Mouse (Mus musculus): Measurements from ENCODE around the gene Cdc16. TPM values are rescaled to one million over a fixed set of nuclear protein-coding genes. Genes with fewer than 3 reads are reported as not detected.

Gene Cdc16
- polyA plus RNA-seq, 1 experiment from 2014 or later = 102 TPM

DNA sequence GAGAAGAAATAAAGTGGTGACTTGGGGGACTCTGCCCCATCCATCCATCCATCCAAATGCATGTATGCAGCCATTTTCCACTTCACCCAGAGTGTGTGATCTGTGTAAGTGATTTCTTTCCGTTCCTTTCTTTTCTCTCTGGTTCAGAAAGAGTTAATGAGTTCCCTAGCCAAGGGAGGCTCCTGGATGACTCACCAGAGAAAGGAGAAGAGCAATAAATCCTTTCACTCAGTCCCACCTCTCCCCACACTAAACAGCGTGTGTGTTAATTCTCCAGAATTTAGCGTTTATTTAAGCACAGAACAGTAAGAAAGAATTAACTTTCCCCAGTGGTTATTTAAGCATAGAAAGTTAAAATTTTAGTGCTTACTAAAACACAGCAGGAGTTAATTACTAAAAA, 9.8 kb upstream of the Cdc16 start:
- no peaks in the 10 kb centered on the region for H3K4me1 ChIP-seq (ENCODE audit: control insufficient read depth, insufficient read depth, low read length)
- no peaks in the 10 kb centered on the region for H3K27me3 ChIP-seq (ENCODE audit: control insufficient read depth, insufficient read depth, low read length)
- H3K36me3 ChIP-seq (ENCODE audit: control insufficient read depth, insufficient read depth) = no peaks in the 10 kb centered on the region
- no peak overlapping the region for H3K9ac ChIP-seq (ENCODE audit: low read length)
- H3K4me3 ChIP-seq (ENCODE audit: low read length) = no peak overlapping the region
- 24% methylated on average over 3 of the region's 3 CpGs for WGBS
- peaks cover 3% of the 10 kb centered on the region; the same call in 1 of the 2 replicates for H3K9me3 ChIP-seq (replicated peaks; ENCODE audit: control insufficient read depth, low read length)
- ATAC-seq (replicated peaks; ENCODE audit: extremely low read depth, insufficient read depth, low FRiP score) = no peak
- H3K4me2 ChIP-seq (ENCODE audit: low read depth, low read length) = no peak overlapping the region
- H3K27ac ChIP-seq (ENCODE audit: low read length) = no peak overlapping the region

DNA sequence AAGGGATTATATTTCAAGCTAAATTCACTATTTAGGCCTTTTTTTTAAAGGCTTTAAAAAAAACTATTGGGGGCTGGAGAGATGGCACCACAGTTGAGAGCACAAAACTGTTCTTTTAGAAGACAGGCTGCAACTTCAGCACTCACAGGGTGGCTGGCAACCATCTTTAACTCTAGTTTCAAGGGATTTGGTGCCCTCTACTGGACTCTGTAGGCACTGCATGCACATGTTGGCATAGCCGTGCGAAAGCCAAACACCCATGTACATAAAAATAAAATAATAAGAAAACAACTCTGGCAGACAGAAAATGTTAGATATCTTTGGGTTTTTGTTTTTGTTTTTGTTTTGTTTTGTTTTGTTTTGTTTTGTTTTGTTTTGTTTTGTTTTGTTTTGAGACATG, 3.8 kb upstream of the Cdc16 start:
- Histone ChIP-seq H3K9ac (ENCODE audit: low read length) (no peak overlapping the region), H3K4me1 (ENCODE audit: control insufficient read depth, insufficient read depth, low read length) (peaks cover 12% of the 10 kb centered on the region), H3K27ac (ENCODE audit: low read length) (no peak overlapping the region), H3K9me3 (replicated peaks; ENCODE audit: control insufficient read depth, low read length) (peaks cover 3% of the 10 kb centered on the region; the same call in 1 of the 2 replicates), H3K27me3 (ENCODE audit: control insufficient read depth, insufficient read depth, low read length) (no peaks in the 10 kb centered on the region), H3K4me3 (ENCODE audit: low read length) (no peak overlapping the region), H3K4me2 (ENCODE audit: low read depth, low read length) (no peak overlapping the region), H3K36me3 (ENCODE audit: control insufficient read depth, insufficient read depth) (no peaks in the 10 kb centered on the region)
- no peak for ATAC-seq (replicated peaks; ENCODE audit: extremely low read depth, insufficient read depth, low FRiP score)
- 26% methylated on average over 2 of the region's 2 CpGs for WGBS

DNA sequence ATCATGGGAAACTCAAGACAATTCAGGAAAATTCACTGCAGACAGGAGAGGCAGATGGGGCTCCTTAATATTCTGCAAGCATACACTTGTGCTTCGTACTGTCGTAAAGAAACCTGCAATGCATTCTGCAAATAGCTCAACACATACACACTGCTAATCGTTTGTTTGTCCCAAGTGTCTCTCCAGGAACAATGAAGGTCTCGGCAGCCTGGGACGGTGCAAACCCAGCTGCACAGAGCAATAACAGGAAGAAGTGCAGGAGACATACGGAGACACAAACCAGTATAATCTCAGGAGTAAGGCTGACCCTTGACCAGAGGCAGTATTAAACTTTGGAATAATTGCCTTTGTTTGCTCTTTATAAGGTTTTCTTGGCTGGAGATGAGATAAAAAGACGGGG, 996 bp upstream of the Cdc16 start:
- Histone ChIP-seq H3K9ac (ENCODE audit: low read length) (no peak overlapping the region; the same call in 1 of the 2 replicates), H3K27me3 (ENCODE audit: control insufficient read depth, insufficient read depth, low read length) (no peaks in the 10 kb centered on the region), H3K4me2 (ENCODE audit: low read depth, low read length) (peak overlapping the region; percentile 12; the same call in 1 of the 2 replicates), H3K9me3 (replicated peaks; ENCODE audit: control insufficient read depth, low read length) (no peaks in the 10 kb centered on the region), H3K4me1 (ENCODE audit: control insufficient read depth, insufficient read depth, low read length) (peaks cover 16% of the 10 kb centered on the region), H3K27ac (ENCODE audit: low read length) (no peak overlapping the region), H3K36me3 (ENCODE audit: control insufficient read depth, insufficient read depth) (peaks cover 5% of the 10 kb centered on the region), H3K4me3 (ENCODE audit: low read length) (no peak overlapping the region)
- ATAC-seq (replicated peaks; ENCODE audit: extremely low read depth, insufficient read depth, low FRiP score) = no peak
- WGBS = 50% methylated on average over 7 of the region's 7 CpGs

DNA sequence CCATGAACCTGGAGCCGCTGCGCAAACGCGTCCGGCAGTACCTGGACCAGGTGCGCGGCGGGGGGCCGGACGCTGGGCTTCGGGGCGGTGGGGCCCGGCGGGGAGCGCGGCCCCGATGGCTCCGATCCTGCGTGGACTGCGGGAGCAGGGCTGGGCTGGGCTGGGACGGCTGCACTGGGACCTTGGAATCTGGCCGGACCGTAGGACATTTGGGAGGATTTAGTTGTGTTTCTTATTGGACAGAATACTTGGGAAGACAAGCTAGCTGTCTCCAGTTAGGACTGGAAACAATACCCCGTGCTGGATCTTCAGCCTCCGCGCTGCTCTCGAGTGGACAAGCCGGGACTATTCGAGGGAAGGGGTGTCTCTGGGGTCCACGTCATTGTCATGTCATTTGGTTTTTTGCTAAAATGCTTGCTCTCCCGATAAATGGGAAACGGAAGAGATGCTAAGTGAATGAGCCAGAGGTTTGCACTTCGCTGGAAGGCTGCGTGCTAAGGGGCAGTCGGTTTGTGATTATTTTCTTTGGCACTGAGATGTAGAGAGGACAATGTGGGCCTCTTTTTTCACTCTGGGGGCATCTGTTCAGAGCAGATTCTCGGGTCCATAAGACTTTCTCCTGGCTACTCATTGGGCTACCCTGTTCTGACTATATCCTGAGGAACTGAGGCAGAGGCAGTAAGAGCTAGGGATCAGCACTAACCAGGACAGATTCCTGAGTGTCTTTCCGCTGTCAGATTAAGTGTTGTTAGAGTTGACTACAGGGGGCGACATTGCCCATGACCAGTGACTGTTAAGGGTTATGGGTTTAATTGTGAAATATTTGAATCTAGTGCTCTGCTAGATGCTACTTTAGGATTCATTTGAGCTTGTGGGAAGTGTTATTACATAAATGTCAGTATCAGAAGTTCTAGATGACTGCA, 590 bp downstream of the Cdc16 start:
- no peaks in the 10 kb centered on the region for H3K9me3 ChIP-seq (replicated peaks; ENCODE audit: control insufficient read depth, low read length)
- WGBS = under 1% methylated on average over 38 of the region's 38 CpGs
- peak; percentile 59 for ATAC-seq (replicated peaks; ENCODE audit: extremely low read depth, insufficient read depth, low FRiP score)
- H3K4me1 ChIP-seq (ENCODE audit: control insufficient read depth, insufficient read depth, low read length) = peaks cover 16% of the 10 kb centered on the region
- peak overlapping the region; percentile 99 for H3K4me3 ChIP-seq (ENCODE audit: low read length)
- peaks cover 14% of the 10 kb centered on the region for H3K36me3 ChIP-seq (ENCODE audit: control insufficient read depth, insufficient read depth)
- peak overlapping the region; percentile 99 for H3K9ac ChIP-seq (ENCODE audit: low read length)
- H3K4me2 ChIP-seq (ENCODE audit: low read depth, low read length) = peak overlapping the region; percentile 93
- no peaks in the 10 kb centered on the region for H3K27me3 ChIP-seq (ENCODE audit: control insufficient read depth, insufficient read depth, low read length)
- H3K27ac ChIP-seq (ENCODE audit: low read length) = peak overlapping the region; percentile 91

DNA sequence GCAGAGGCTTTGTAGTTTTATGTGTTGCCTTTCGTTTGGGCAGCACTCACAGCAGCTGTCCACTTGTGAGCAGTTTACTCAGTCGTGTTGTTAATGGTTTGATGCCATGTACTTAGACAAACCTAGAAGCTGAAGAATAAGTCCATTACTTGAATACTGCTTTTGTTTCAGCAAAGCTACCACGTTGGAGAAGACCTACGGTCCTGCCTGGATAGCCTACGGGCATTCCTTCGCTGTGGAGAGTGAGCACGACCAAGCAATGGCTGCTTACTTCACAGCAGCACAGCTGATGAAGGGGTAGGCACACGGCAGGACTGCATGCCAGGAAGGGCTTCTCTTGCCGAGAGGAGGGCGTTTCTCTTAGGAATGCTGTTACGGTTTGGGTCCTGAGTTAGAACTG, 11.7 kb downstream of the Cdc16 start:
- H3K27me3 ChIP-seq (ENCODE audit: control insufficient read depth, insufficient read depth, low read length) = no peaks in the 10 kb centered on the region
- H3K9ac ChIP-seq (ENCODE audit: low read length) = no peak overlapping the region
- H3K4me1 ChIP-seq (ENCODE audit: control insufficient read depth, insufficient read depth, low read length) = no peaks in the 10 kb centered on the region
- no peaks in the 10 kb centered on the region for H3K9me3 ChIP-seq (replicated peaks; ENCODE audit: control insufficient read depth, low read length)
- 85% methylated on average over 11 of the region's 11 CpGs for WGBS
- H3K27ac ChIP-seq (ENCODE audit: low read length) = no peak overlapping the region
- no peak for ATAC-seq (replicated peaks; ENCODE audit: extremely low read depth, insufficient read depth, low FRiP score)
- H3K4me2 ChIP-seq (ENCODE audit: low read depth, low read length) = no peak overlapping the region
- H3K36me3 ChIP-seq (ENCODE audit: control insufficient read depth, insufficient read depth) = peaks cover 75% of the 10 kb centered on the region
- H3K4me3 ChIP-seq (ENCODE audit: low read length) = no peak overlapping the region

DNA sequence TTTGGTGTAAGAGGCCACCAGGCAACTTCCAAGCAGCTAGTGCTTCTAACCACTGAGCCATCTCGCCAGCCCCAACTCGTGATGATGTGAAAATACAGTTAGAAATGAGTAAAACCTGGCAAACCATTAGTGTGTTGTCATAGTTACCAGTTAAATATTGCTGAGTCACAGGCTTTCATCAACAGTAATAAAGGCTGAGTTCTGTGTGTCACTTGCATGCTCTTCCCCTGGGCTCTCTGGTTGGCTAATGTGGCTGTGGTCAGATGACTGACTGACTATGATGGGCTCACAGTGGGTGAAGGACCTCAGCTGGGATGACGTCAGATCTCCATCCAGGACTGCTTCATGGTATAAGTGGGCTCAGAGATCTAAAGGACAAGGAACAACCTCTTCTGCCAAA, 23.1 kb downstream of the Cdc16 start:
- WGBS = 79% methylated on average over 3 of the region's 3 CpGs
- Histone ChIP-seq H3K4me3 (ENCODE audit: low read length) (no peak overlapping the region), H3K27me3 (ENCODE audit: control insufficient read depth, insufficient read depth, low read length) (no peaks in the 10 kb centered on the region), H3K4me2 (ENCODE audit: low read depth, low read length) (no peak overlapping the region), H3K9ac (ENCODE audit: low read length) (no peak overlapping the region), H3K4me1 (ENCODE audit: control insufficient read depth, insufficient read depth, low read length) (peaks cover 7% of the 10 kb centered on the region), H3K27ac (ENCODE audit: low read length) (no peak overlapping the region), H3K36me3 (ENCODE audit: control insufficient read depth, insufficient read depth) (peaks cover 41% of the 10 kb centered on the region), H3K9me3 (replicated peaks; ENCODE audit: control insufficient read depth, low read length) (no peaks in the 10 kb centered on the region)
- ATAC-seq (replicated peaks; ENCODE audit: extremely low read depth, insufficient read depth, low FRiP score) = no peak

DNA sequence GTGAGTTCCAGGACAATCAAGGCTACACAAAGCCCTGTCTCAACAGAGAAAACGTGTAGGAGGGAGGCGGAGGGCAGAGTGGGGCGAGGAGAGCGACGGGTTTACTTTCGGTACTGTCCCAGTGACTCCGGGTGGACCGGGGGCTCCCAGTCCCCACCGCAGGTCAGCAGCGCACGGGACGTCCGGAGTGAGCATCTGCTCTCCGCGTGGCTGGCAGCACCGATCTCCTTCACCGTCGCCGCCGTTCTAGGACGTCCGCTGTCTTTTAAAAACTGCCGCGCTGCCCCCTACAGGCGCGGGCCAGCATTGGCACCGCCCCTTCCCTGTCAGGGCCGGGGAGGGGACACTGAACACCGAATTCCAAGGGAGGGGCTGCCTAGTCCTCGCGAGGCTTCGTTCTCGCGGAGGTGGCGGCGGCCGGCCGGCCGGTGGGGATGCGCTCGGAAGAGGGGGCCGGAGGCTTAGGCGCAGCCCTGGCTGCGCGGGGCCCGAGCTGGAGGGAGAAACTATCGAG, 27.8 kb downstream of the Cdc16 start, which contains the start of gene Upf3a:
Gene Upf3a, plus strand, starts transcription at position 366 of the 514 bp plus-strand sequence.
- ATAC-seq (replicated peaks; ENCODE audit: extremely low read depth, insufficient read depth, low FRiP score) = peak; percentile 94
- Histone ChIP-seq H3K4me3 (ENCODE audit: low read length) (peak within 1 kb of the TSS; percentile 75), H3K4me2 (ENCODE audit: low read depth, low read length) (peak within 1 kb of the TSS; percentile 71), H3K4me1 (ENCODE audit: control insufficient read depth, insufficient read depth, low read length) (peaks cover 11% of the 10 kb centered on the region), H3K36me3 (ENCODE audit: control insufficient read depth, insufficient read depth) (peaks cover 21% of the 10 kb centered on the region), H3K27me3 (ENCODE audit: control insufficient read depth, insufficient read depth, low read length) (no peaks in the 10 kb centered on the region), H3K9me3 (replicated peaks; ENCODE audit: control insufficient read depth, low read length) (no peaks in the 10 kb centered on the region), H3K27ac (ENCODE audit: low read length) (peak within 1 kb of the TSS; percentile 97), H3K9ac (ENCODE audit: low read length) (peak within 1 kb of the TSS; percentile 97)
- WGBS = under 1% methylated on average over 47 of the region's 47 CpGs

DNA sequence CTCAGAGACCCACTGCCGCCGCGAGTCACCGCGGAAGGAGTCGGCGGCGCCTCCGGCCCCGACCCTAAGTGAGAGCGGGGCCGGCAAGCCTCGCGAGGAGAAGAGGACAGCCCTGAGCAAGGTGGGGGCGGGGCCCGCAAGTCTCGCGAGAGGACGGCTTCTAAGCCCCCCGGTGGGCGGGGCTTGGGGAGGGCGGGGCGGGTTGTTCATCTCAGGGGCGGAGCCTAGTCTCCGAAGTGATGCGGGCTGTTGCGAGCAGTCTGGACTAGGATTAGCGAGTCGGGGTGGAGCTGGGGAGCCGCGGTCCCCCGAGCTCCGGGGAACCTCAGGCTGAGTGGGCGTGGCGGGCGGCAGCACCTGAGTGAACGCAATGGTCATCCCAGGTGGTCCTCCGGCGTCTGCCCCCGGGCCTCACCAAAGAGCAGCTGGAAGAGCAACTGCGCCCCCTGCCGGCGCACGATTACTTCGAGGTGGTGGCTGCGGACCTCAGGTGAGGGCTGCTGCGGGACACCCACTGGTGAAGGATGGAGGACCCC, 28.4 kb downstream of the Cdc16 start:
- no peaks in the 10 kb centered on the region for H3K9me3 ChIP-seq (replicated peaks; ENCODE audit: control insufficient read depth, low read length)
- peaks cover 11% of the 10 kb centered on the region for H3K4me1 ChIP-seq (ENCODE audit: control insufficient read depth, insufficient read depth, low read length)
- peak overlapping the region; percentile 97 for H3K27ac ChIP-seq (ENCODE audit: low read length)
- peak overlapping the region; percentile 97 for H3K9ac ChIP-seq (ENCODE audit: low read length)
- H3K4me2 ChIP-seq (ENCODE audit: low read depth, low read length) = peak overlapping the region; percentile 71
- H3K36me3 ChIP-seq (ENCODE audit: control insufficient read depth, insufficient read depth) = peaks cover 17% of the 10 kb centered on the region
- peak overlapping the region; percentile 75 for H3K4me3 ChIP-seq (ENCODE audit: low read length)
- peak; percentile 94 for ATAC-seq (replicated peaks; ENCODE audit: extremely low read depth, insufficient read depth, low FRiP score)
- under 1% methylated on average over 45 of the region's 47 CpGs for WGBS
- no peaks in the 10 kb centered on the region for H3K27me3 ChIP-seq (ENCODE audit: control insufficient read depth, insufficient read depth, low read length)

DNA sequence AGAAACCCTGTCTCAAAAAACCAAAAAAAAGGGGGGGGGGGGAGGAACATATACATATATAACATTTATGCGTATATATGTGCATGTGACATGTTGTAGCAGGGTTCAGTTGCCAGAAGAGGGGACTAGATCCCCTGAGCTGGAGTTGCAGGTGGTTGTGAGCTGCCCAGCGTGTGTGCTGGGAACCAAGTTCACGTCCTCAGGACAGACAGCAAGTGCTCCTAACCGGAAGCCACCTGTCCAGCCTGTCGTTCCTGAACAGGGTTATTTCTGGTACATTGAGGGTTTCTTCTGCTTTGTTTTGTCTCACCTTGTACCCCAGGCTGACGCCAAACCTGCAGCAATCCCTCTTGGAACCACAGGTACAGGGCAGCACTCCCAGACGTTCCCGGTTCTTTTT, 32.1 kb downstream of the Cdc16 start:
- Histone ChIP-seq H3K4me1 (ENCODE audit: control insufficient read depth, insufficient read depth, low read length) (peaks cover 9% of the 10 kb centered on the region), H3K4me2 (ENCODE audit: low read depth, low read length) (no peak overlapping the region), H3K36me3 (ENCODE audit: control insufficient read depth, insufficient read depth) (peaks cover 25% of the 10 kb centered on the region), H3K9ac (ENCODE audit: low read length) (no peak overlapping the region), H3K27me3 (ENCODE audit: control insufficient read depth, insufficient read depth, low read length) (no peaks in the 10 kb centered on the region), H3K9me3 (replicated peaks; ENCODE audit: control insufficient read depth, low read length) (no peaks in the 10 kb centered on the region), H3K4me3 (ENCODE audit: low read length) (no peak overlapping the region), H3K27ac (ENCODE audit: low read length) (no peak overlapping the region)
- 95% methylated on average over 8 of the region's 8 CpGs for WGBS
- ATAC-seq (replicated peaks; ENCODE audit: extremely low read depth, insufficient read depth, low FRiP score) = no peak

All from heart, embryonic 16.5 days (tissue).